Mouse (Mus musculus): ENCODE results near the gene Mapk3.

The Mapk3 gene

DNA sequence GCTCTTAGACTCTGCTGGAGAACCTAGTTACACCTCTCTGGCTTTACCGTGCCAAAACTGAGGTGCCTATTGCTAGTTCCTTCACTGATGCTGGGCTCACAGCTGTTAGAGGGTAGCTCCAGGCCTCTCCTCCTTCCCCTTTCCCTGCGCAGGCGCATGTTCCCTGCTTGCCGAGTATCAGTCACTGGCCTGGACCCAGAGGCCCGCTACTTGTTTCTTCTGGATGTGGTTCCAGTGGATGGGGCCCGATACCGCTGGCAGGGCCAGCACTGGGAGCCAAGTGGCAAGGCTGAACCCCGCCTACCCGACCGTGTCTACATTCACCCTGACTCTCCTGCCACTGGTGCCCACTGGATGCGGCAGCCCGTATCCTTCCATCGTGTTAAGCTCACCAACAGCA lies 23.3 kb downstream of the Mapk3 start:
- DNase-seq (ENCODE audit: low spot score): no peak

DNA sequence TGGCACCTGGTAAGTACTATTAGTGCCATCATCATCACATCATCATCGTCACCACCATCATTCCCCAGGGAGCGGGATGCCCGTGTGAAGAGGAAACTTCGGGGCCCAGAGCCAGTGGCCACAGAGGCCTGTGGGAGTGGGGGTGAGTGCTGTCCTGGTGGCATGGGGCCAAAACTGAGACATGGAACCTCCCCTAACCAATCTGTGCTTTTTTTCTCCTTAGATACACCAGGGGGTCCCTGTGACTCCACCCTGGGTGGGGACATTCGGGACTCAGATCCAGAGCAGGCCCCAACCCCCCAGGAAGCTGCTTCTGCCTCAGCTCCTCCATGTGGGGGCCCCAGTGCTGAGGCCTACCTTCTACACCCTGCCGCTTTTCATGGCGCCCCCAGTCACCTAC lies 25.1 kb downstream of the Mapk3 start:
- no peak for DNase-seq (ENCODE audit: low spot score)

DNA sequence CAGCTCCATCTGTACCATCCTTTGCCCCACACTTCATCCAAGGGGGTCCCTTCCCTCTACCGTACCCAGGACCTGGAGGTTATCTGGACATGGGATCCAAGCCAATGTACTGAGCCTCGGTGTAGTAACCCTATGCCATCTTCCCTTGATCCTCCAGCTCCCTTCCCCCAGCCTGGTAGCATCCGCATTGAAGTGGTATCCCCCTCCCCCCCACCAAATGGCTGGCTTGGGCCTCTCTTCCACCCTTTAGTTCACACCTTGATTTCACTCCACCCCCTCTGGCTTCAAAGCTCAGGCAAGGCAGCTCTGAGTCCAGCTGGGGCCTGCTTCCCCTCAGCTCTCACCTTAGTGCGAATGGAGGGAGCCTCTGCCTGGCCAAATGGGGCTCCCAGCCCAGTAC lies 25.7 kb downstream of the Mapk3 start:
- DNase-seq (ENCODE audit: low spot score): no peak

DNA sequence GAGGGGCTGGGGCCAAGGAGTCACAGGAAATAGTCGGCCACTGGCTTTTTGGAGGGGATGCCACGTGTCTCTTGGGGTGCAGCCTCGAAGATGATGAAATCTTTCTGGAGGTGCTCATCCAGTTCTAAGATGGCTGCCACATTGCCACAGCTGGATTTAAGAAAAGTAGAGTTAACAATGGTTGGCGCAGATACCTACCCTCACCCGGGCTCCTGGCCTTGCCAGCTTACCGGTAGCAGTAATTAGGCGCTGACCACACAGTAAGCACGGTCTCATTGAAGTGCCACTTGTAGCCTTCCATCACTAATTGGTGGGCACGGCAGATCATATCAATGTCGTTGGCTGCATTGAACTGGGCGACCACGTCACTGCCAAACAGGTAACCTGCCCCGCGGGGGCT lies 26.7 kb downstream of the Mapk3 start:
- no peak for DNase-seq (ENCODE audit: low spot score)

DNA sequence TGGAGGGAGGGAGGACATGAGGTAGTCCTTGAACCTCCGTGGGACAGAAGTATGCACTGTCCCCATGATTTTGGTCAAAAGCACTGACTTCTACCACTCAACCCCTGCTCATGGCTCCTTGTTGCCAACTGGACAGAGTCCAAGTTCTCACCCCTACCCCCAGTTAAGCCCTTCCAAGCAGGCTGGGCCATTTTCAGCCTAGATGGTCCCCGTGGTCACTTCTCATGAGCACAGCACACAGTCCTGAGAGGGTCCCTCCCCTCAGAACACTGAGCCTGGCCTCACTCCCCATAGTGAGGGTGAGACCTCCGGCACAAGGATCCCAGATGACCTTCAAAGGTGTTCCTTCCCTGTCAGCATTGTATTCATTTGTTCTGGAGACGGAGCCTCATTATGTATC lies 29.7 kb downstream of the Mapk3 start:
- DNase-seq (ENCODE audit: low spot score): no peak

DNA sequence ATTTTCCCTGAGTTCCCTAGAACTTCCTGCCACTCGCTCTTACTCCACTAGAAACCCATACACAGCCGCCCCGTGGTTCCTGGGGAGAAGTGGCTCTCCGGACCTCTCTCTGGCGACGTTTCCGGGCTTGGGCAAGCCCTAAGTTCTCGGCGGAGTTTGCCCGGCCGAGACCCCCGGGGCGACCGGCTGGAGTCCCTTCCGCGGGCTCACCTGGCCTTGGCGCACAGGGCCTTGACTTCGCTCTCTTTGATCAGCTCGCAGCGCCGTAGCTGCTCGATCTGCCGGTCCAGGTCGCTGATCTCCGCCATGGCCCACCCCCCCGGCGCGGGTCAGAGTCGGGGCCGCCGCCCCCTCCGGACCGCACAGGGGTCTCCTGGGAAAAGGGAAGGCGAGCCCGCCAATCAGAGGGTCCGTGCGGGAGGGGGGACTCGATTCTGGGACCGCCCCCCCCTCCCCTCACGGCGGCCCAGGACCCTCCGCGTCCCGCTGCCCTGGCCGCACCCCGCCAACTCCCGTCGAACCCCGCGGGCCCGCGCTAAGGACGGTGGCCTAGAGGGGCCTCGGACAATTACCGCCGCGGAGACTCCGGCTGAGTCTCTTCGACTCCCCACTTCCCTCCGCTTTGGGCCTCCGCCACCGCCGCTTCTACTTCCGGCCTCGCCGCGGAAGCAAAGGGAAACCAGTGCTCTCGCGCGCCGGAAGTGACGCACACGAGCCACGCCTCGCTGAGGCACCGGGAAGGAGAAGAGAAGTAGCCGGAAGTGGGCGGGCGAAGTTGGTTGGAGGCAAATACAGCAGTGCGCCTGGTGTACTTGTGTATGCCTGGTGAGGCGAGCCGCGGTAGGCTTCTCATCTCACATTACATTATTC lies 32.7 kb downstream of the Mapk3 start, which contains the start of gene Ppp4c:
Gene Ppp4c, minus strand, starts transcription at position 646 of the 870 bp plus-strand sequence.
- DNase-seq (ENCODE audit: low spot score): peak; percentile 99

DNA sequence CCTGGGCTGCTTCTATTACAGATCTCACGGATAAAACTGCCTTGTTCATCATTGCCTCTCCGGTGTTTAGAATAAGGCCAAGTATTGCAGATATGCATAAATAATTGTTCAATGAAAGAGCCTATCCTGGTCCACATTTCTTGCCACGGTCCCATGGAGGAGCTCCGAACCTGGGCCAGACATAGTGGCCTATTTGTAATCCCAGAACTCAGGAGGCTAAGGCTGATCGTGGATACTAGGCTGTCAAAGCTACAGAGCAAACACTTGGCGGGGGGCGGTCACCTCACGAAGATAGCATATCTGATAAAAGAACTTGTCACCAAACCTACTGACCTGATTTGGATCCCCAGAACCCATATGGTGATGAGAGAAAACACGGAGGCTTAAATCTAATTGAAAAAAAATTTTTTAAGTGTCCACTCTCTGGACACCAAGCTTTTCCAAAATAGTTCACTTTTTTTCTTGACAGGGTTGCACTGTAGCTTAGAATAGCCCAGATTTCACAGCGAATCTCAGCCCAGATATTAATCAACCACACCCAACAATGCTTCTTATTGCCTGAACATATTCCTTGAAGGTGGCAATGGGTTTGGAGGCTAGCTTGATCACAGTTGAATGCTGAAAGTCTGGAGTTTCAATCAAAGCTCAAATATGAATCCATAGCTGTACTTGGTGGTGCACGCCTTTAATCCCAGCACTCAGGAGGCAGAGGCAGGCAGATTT lies 33.5 kb downstream of the Mapk3 start:
- no peak for DNase-seq (ENCODE audit: low spot score)

DNA sequence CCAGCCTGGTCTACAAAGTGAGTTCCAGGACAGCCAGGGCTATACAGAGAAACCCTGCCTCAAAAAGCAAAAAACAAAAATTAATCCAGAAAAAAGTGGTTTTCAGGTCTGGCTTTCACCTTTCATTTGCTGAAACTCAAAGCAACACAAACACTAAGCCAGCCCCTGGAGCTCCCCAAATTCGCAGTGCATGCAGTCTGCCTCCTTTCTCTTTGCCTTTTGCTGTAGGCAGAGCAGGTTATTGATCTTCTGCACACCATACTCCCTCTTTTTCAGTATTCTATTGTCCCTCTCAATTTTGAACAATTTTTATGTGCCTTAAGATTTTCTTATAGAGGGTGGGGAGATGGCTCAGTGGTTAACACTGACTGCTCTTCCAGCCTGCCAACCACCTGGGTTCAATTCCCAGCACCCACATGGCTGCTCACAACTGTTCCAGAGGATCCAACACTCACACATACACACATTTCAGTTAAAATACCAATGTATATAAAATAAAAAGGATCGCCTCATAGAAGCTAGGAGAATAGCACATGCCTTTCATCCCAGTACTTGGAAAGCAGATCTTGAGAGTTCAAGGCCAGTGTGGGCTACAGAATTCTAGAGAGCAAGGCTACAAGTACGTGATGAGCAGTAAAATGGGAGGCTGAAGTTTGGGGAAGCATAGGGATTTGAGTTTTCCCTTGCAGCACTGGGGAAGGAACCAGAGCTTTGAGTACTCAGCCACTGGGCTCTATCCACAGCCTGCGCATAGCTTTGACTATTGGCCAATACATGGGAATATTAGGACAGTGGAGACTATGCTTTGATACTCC lies 34.3 kb downstream of the Mapk3 start:
- no peak for DNase-seq (ENCODE audit: low spot score)

DNA sequence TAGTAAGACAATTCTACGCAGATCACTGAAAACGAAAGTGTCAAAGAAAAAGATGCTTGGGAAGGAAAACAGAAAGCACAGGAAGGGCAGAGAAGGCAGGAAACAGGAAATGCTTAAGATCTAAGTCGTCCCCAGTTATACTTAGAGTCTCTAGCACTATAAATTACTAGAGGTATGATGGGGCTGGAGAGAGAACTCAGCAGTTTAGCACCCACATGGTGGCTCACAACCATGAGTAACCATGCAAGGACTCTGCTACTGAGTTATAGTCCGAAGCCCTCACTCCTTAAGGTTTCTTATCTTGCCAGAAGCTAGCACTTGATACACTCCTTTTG lies 34.8 kb downstream of the Mapk3 start:
- no peak for DNase-seq (ENCODE audit: low spot score)

DNA sequence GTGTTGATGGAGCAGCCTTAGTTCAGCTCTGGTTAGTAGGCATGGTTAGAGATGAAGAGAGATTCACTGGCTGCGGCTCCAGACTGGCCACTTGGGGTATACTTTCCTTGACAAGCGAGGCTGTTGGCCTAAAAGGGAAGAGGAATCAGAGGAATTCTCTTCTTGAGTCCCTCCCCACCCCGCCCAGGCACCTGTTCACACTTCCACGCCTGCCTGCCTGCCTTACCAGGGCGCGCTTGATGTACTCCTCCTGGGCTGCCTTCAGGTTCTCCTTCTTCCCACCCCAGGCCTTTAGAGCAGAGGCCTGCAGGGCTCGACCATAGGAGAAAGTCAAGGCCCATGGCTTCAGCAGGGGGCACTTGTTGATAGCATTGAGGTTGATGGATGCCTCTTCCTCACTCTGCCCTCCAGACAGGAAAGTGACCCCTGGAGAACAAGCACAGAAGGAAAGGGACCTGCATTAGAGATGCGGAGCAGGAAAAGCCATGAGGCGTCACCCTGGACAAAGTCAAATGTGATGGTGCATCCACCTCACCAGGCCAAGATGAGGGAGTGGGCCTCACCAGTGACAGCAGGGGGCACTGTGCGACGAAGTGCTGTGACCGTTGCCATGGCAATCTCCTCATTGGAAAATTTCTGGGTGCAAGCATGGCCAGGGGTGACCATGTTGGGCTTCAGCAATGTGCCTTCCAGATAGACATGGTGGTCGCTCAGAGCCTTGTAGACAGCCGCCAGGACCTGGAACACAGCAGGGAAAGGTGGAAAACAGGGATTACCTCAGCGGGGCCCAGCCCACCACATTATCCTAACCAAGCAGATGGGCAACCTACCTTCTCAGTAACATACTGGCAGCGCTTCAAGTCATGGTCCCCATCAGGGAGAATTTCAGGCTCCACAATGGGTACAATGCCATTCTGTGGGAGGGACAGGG lies 36.3 kb downstream of the Mapk3 start:
- no peak for DNase-seq (ENCODE audit: low spot score)

DNA sequence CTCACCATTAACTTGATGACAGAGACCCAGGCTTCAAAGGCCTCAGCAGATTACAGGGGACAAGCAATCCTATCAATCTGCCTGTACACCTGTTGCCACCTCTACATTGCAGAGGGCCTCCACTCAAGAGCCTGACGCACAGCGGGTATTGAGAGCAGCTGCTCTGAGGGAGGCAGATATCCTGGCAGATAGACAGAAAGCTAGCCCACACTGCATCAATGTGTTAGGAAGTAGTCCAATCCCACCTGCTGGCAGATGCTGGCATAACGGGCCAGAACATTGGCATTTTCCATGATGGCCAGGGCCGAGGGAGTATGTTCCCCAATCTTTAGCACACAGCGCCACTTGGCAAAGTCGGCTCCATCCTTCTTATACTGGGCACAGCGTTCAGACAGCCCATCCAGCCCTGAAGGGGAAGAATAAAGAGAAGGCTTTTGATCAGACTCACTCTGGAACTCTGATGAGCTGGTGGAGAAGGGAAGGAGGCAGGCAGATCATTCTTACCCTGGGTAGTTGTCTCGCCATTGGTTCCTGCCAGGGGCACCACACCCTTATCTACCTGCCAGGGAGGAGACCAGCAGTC lies 37.0 kb downstream of the Mapk3 start:
- DNase-seq (ENCODE audit: low spot score): no peak

DNA sequence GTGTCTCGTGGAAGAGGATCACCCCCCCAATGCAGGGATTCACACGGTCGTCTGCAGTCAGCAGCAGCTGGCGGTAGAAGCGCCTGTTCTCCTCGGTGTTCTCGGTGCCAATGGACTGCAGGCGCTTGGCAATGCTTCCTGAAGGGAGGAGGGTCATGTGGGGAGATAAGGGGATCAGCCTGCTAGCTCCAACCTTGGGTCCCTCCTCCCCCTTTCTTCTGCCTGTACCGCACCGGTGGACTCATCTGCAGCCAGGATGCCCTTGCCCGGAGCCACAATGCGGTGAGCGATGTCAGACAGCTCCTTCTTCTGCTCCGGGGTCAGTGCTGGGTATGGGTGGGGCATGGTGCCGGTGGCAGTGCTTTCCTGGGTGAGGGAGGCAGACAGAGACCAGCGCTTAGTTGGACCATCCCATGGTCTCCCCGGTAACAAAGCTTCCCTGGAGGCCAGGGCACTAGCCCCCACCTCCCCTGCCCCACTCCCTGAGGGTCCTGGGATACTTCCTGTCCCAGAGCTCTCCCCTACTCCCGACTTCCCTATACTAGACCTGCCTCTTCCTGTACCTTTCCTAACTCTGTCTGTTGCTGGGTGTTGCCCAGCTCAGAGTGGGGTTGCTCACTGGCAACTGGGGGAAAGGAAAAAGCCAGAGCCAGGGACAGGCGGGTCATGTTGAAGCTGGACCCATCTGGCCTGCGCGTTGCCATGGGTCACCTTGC lies 38.2 kb downstream of the Mapk3 start, which contains the start of gene Fam57b:
Gene Fam57b, plus strand, starts transcription at position 258 of the 716 bp plus-strand sequence.
- no peak for DNase-seq (ENCODE audit: low spot score)

DNA sequence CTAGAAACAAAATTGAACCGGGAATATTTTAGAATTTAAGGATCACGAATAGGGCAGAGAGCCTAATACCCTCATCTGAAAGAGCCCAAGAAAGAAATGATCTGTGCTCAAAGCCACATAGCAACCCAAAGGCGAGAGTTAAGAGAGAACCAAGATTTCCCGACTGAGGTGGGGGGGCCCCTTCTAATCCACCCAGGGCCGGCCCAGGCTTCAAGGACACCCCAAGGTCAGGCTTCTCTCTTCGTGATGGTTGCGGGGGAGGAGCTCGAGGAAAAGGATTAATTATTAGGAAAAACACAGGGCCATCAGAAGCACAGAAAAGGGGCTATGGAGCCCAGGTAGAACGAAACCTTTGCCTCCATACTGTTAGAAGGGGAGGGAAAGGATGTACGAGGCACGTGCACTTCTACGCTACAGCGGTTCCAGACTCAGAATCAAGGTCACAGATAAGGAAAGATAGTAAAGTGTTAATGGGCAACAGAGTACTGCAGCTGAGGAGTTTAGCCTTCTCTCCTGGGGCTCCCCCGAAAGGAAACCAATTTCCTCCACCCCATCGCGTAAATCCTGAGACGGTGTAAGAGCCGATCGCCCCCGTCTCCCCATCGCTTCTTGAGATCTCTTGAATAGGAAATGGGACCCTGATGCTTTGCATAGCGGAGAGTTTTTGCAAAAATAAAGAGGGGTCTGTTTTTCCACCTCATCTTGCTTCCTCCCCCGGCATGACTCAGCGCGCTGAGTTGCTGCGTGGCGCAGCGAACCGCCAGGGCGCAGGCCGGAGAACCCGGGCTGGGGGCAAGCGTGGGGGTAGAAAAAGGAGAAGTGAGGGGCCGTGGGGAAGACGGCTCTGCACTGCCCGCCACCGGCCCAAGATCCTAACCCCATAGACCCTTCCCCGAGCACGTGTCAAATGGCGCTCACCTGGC lies 39.0 kb downstream of the Mapk3 start:
- DNase-seq (ENCODE audit: low spot score): no peak

DNA sequence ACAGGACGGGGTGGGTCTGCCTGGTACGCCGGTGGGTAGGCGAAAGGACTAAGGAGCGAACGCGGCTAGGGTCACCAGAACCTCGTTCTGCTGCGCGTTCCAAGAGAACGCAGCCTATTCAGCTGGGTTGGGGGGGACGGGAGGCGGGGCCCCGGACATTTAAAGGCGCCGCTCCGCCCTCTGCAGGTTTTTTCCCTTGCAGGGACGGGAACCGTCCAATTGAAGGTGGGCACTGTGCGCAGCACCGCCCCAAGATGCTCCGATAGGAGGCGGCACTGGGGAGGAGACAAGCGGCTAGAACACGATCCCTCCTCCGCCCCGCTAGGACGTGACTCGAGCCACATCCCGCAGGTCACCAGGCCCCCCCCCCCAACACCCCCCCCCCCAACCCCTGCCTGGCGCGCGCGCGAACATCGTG lies 39.7 kb downstream of the Mapk3 start:
- DNase-seq (ENCODE audit: low spot score): peak; percentile 99

DNA sequence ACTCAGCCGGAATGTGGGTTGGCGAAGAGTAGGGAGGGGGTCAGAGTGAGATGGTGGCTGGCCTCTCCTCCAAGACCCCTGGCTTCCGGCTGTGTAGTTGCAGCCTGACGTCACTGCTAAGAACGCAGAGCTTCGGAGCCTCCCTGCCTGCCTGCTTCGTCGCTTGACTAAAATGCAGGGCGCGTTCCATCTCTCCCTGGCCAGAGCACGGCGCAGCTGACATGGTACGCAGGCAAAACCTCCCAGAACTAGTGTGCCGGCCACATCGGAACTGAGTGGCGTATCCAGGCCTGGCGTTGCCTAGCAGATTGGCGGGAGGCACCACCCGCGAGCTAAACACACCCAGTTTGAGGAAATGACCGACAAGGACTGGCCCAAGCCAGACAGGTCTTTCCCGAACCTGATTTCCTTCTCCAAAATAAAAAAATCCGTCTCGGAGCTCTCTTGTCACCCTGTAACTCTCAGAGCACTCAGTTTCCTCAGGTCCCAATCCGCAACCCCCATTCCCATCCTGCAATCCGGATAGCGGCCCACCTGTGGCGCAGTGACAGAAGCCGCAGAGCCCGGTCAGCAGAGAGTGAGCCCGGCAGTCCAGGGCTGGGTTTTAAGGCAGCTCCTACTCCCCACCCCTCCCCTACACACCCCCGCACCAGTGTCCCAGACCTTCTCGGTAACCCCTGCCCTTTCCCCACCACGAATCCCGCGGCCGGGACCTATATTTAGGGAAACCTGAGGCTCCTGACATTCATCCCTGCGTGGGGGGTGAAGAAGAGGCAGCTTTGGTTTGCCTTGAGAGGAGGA lies 40.3 kb downstream of the Mapk3 start:
- no peak for DNase-seq (ENCODE audit: low spot score)

DNA sequence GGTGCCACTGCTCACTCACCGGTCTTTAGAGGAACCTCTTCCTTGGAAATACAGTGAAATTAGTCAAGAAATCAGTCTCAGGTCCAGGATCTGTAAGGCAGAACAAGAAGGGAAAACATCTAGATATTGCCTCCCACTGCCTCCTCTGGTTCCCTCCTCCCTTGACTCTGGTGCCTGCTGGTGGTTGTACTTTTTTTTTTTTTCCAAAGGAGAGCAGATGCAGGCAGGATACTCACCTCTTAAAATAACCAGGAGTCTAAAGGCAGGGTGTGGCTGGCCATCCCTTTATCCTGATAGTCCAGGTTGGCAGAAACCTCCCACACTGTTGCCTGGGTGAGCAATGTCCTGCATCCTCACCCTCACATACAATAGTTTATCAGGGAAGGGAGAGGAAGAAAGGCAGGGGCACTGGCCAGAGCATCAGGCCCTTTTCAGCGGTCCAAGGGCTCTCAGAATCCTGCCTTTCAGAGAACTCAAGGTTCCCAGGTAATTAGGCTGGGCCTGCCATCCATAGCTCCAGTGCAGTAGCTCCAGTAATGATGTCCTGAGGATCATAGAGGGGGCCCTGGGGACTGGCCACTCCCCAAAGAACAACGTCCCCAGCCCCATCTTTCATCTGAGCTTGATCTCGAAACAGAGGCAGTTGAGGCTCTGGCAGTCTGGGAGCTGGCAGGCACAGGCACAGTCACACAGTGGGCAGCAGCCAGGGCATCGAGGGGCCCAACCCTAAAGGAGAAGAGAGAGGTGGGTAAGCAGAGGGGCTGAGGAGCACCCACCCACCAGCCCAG lies 41.1 kb downstream of the Mapk3 start:
- DNase-seq (ENCODE audit: low spot score): no peak

DNA sequence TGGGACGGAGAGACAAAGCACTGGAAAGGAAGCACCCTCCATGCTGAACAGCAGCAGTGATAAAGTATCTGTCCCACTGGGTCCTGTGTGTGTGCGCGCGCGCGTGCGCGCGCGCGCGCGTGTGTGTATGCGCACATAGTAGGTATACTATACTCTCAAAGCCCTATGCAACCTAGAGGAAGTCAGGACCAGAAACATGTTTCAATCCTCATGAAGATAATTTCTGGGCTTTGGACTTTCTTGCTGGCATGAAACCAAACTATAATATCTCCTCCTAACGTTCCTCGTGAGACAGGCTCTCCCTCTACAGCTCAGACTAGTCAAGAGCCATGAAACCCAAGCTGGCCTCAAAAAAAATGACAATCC lies 41.6 kb downstream of the Mapk3 start:
- no peak for DNase-seq (ENCODE audit: low spot score)

Measured in embryo, embryonic 10.5 days (tissue).